Mouse (Mus musculus) olfactory bulb, adult 2 months (tissue): Measurements from ENCODE around the gene Atg14.

Experiments used
- CTCF ChIP-seq: fragments of 200-500 bp; IDR thresholded peaks from 2 replicates; pipeline ENCODE4 v1.5.1; 2012; ENCODE audit warnings: low read depth, mild to moderate bottlenecking, low read length, moderate library complexity; ENCODE audit not compliant: insufficient read depth
- POLR2A ChIP-seq: fragments of 200-500 bp; IDR thresholded peaks from 2 replicates; pipeline ENCODE4 v1.6.1; 2012; ENCODE audit warnings: mild to moderate bottlenecking, low read depth, low read length, moderate library complexity; ENCODE audit not compliant: insufficient read depth

- TF ChIP-seq CTCF (no peak), POLR2A (no peak)
Observed at GRCm38 (mm10) chr14:47576687-47577086, 6.2 kb upstream of the Atg14 start.
